ENCODE assay signal across 8 mouse cellular contexts in genomic region chr12:91589847-91590690, GRCm38 (mm10). TPM values are rescaled to one million over a fixed set of nuclear protein-coding genes. Genes with fewer than 3 reads are reported as not detected.
DNase-seq lines count a peak whose midpoint lies in the region; ATAC-seq and TF ChIP-seq lines count a peak whose summit lies in the region.

Gtf2a1 (minus strand) TSS chr12:91590487.

- DNase-seq in CH12.LX (ENCODE audit: extremely low read depth), result peak; percentile 91
- peak; percentile 87 for DNase-seq in c-Kit-positive CD71-positive TER-119-negative erythroid progenitor cells, embryonic 14.5 days (ENCODE audit: low read depth)
- peak; percentile 95 for DNase-seq in heart, postnatal 0 days (ENCODE audit: low spot score)
- DNase-seq in kidney, postnatal 4 days, result peak; percentile 97 to 98

- TF ChIP-seq POLR2A in CH12.LX (IDR thresholded peaks at IDR 0.05; ENCODE audit: low read depth, low read length), result peak; percentile 99
- peak; percentile 99 for TF ChIP-seq POLR2A in testis, adult 2 months (IDR thresholded peaks at IDR 0.05; ENCODE audit: control insufficient read depth, low read depth, low read length)

- no peaks in the 10 kb centered on the region for H3K27me3 ChIP-seq in CH12.LX (replicated peaks)
- H3K27me3 ChIP-seq in forebrain, embryonic 12.5 days, result no peaks in the 10 kb centered on the region
- H3K27me3 ChIP-seq in heart, postnatal 0 days (ENCODE audit: control insufficient read depth, insufficient read depth, low read length), result no peaks in the 10 kb centered on the region
- no peaks in the 10 kb centered on the region for H3K27me3 ChIP-seq in liver, embryonic 16.5 days (ENCODE audit: control insufficient read depth, insufficient read depth, low read depth, low read length)
- no peaks in the 10 kb centered on the region for H3K27me3 ChIP-seq in neural tube, embryonic 13.5 days
- no peaks in the 10 kb centered on the region for H3K27me3 ChIP-seq in testis, adult 2 months (ENCODE audit: control insufficient read depth, insufficient read depth, low read length)

- dilution Hi-C loops in CH12.LX (cut with MboI; ENCODE audit: extremely low pct_ligation_motif_present, extremely low pct_unique_long_range_greater_than_20kb, low sequenced_read_pairs), result no loop called here

- peak within 1 kb of the TSS; percentile 100 for H3K9ac ChIP-seq in CH12.LX (ENCODE audit: insufficient read depth, low read depth)
- peak within 1 kb of the TSS; percentile 100 for H3K9ac ChIP-seq in forebrain, embryonic 12.5 days
- peak within 1 kb of the TSS; percentile 100 for H3K9ac ChIP-seq in heart, postnatal 0 days (replicated peaks; ENCODE audit: low read depth, low read length)
- H3K9ac ChIP-seq in liver, embryonic 16.5 days (ENCODE audit: low read depth, low read length), result peak within 1 kb of the TSS; percentile 98
- H3K9ac ChIP-seq in neural tube, embryonic 13.5 days, result peak within 1 kb of the TSS; percentile 100

- no peak for TF ChIP-seq CTCF in CH12.LX (conservative IDR thresholded peaks at IDR 0.05 in 1 of 2, IDR thresholded peaks at IDR 0.05 in 1 of 2; ENCODE audit: low read depth in 2 of 2, low read length in 2 of 2)
- no peak for TF ChIP-seq CTCF in heart, postnatal 0 days (IDR thresholded peaks at IDR 0.05; ENCODE audit: low read depth)
- no peak for TF ChIP-seq CTCF in testis, adult 2 months (IDR thresholded peaks at IDR 0.05; ENCODE audit: control insufficient read depth, insufficient read depth, insufficient replicate concordance, low read depth, low read length)

- TF ChIP-seq RAD21 in CH12.LX (IDR thresholded peaks at IDR 0.05; ENCODE audit: low read depth, low read length), result no peak

- H3K4me2 ChIP-seq in CH12.LX (ENCODE audit: insufficient read depth, low read depth, poor library complexity, severe bottlenecking), result peak within 1 kb of the TSS; percentile 99
- H3K4me2 ChIP-seq in forebrain, embryonic 12.5 days, result peak within 1 kb of the TSS; percentile 66
- H3K4me2 ChIP-seq in heart, postnatal 0 days (ENCODE audit: low read depth, low read length), result peak within 1 kb of the TSS; percentile 84
- peak within 1 kb of the TSS; percentile 95 for H3K4me2 ChIP-seq in liver, embryonic 16.5 days (ENCODE audit: low read depth, low read length)
- H3K4me2 ChIP-seq in neural tube, embryonic 13.5 days, result peak within 1 kb of the TSS; percentile 64

- TF ChIP-seq EP300 in CH12.LX (IDR thresholded peaks at IDR 0.05; ENCODE audit: low read length), result no peak
- TF ChIP-seq EP300 in heart, postnatal 0 days (IDR thresholded peaks at IDR 0.05; ENCODE audit: low read depth), result peak; percentile 86

- under 1% methylated on average over 59 of the region's 99 CpGs for WGBS in forebrain, embryonic 12.5 days
- WGBS in heart, postnatal 0 days, result 1% methylated on average over 72 of the region's 99 CpGs
- WGBS in liver, embryonic 16.5 days (ENCODE audit: insufficient replicate concordance), result under 1% methylated on average over 70 of the region's 99 CpGs
- WGBS in neural tube, embryonic 13.5 days, result under 1% methylated on average over 58 of the region's 99 CpGs

- peaks cover 6% of the 10 kb centered on the region for H3K9me3 ChIP-seq in CH12.LX (replicated peaks; ENCODE audit: low read length)
- no peaks in the 10 kb centered on the region for H3K9me3 ChIP-seq in forebrain, embryonic 12.5 days
- H3K9me3 ChIP-seq in heart, postnatal 0 days (replicated peaks; ENCODE audit: control insufficient read depth, low read length), result no peaks in the 10 kb centered on the region
- H3K9me3 ChIP-seq in liver, embryonic 16.5 days (replicated peaks; ENCODE audit: control insufficient read depth, low read length), result no peaks in the 10 kb centered on the region
- H3K9me3 ChIP-seq in neural tube, embryonic 13.5 days, result no peaks in the 10 kb centered on the region

- peak within 1 kb of the TSS; percentile 68 to 96 (median 69) for H3K4me3 ChIP-seq in CH12.LX (replicated peaks in 1 of 3; ENCODE audit: low read depth in 2 of 3, low read length in 2 of 3, poor library complexity in 1 of 3)
- peak within 1 kb of the TSS; percentile 95 for H3K4me3 ChIP-seq in forebrain, embryonic 12.5 days (replicated peaks)
- peak within 1 kb of the TSS; percentile 87 for H3K4me3 ChIP-seq in heart, postnatal 0 days (ENCODE audit: low read depth, low read length)
- H3K4me3 ChIP-seq in liver, embryonic 16.5 days (ENCODE audit: low read depth, low read length), result peak within 1 kb of the TSS; percentile 92
- H3K4me3 ChIP-seq in neural tube, embryonic 13.5 days, result peak within 1 kb of the TSS; percentile 89
- H3K4me3 ChIP-seq in testis, adult 2 months (ENCODE audit: control insufficient read depth, low read depth, low read length), result peak within 1 kb of the TSS; percentile 95

- peaks cover 27% of the 10 kb centered on the region for H3K79me2 ChIP-seq in CH12.LX (replicated peaks; ENCODE audit: control insufficient read depth, extremely low read depth, insufficient read depth, poor library complexity, severe bottlenecking)

- ATAC-seq in forebrain, embryonic 12.5 days (ENCODE audit: low FRiP score), result peak; percentile 87
- ATAC-seq in heart, postnatal 0 days (ENCODE audit: insufficient read depth, low read depth), result peak; percentile 84
- ATAC-seq in liver, embryonic 16.5 days (ENCODE audit: low read depth), result peak; percentile 84
- peak; percentile 84 for ATAC-seq in neural tube, embryonic 13.5 days (ENCODE audit: low read depth)

- H3K36me3 ChIP-seq in CH12.LX (replicated peaks in 1 of 2; ENCODE audit: control insufficient read depth in 1 of 2, insufficient read depth in 1 of 2, low read length in 1 of 2), result peaks cover 5 to 11% of the 10 kb centered on the region in 2 experiments
- peaks cover 9% of the 10 kb centered on the region for H3K36me3 ChIP-seq in forebrain, embryonic 12.5 days (replicated peaks)
- peaks cover 7% of the 10 kb centered on the region for H3K36me3 ChIP-seq in heart, postnatal 0 days (replicated peaks; ENCODE audit: control insufficient read depth, insufficient read depth, low read length)
- peaks cover 7% of the 10 kb centered on the region for H3K36me3 ChIP-seq in liver, embryonic 16.5 days (ENCODE audit: control insufficient read depth, insufficient read depth)
- H3K36me3 ChIP-seq in neural tube, embryonic 13.5 days, result peaks cover 8% of the 10 kb centered on the region
- no peaks in the 10 kb centered on the region; the same call in 1 of the 2 replicates for H3K36me3 ChIP-seq in testis, adult 2 months (ENCODE audit: control insufficient read depth, insufficient read depth, low read length)

- in situ Hi-C loops in CH12.LX (cut with MboI; ENCODE audit: low pct_ligation_motif_present, low pct_unique_long_range_greater_than_20kb, low sequenced_read_pairs), result no loop called here

- H3K4me1 ChIP-seq in CH12.LX (ENCODE audit: control insufficient read depth in 1 of 2, insufficient read depth in 2 of 2), result peaks cover 6 to 29% of the 10 kb centered on the region in 2 experiments
- peaks cover 16% of the 10 kb centered on the region for H3K4me1 ChIP-seq in forebrain, embryonic 12.5 days
- H3K4me1 ChIP-seq in heart, postnatal 0 days (ENCODE audit: control insufficient read depth, insufficient read depth), result peaks cover 14% of the 10 kb centered on the region
- peaks cover 19% of the 10 kb centered on the region for H3K4me1 ChIP-seq in liver, embryonic 16.5 days (ENCODE audit: control insufficient read depth, low read depth, low read length)
- peaks cover 23% of the 10 kb centered on the region for H3K4me1 ChIP-seq in neural tube, embryonic 13.5 days (replicated peaks)
- H3K4me1 ChIP-seq in testis, adult 2 months (ENCODE audit: control insufficient read depth, insufficient read depth, low read length), result no peaks in the 10 kb centered on the region; the same call in 1 of the 2 replicates

- peak within 1 kb of the TSS; percentile 99 for H3K27ac ChIP-seq in CH12.LX (ENCODE audit: insufficient read depth, low read depth)
- H3K27ac ChIP-seq in forebrain, embryonic 12.5 days, result peak within 1 kb of the TSS; percentile 100
- H3K27ac ChIP-seq in heart, postnatal 0 days (ENCODE audit: low read depth), result peak within 1 kb of the TSS; percentile 100
- peak within 1 kb of the TSS; percentile 99 for H3K27ac ChIP-seq in liver, embryonic 16.5 days (ENCODE audit: low read length)
- H3K27ac ChIP-seq in neural tube, embryonic 13.5 days (replicated peaks), result peak within 1 kb of the TSS; percentile 100
- H3K27ac ChIP-seq in testis, adult 2 months (ENCODE audit: control insufficient read depth, insufficient read depth, low read depth, low read length), result peak within 1 kb of the TSS; percentile 94

TF ChIP-seq in CH12.LX, 34 proteins besides CTCF, POLR2A, EP300 and RAD21 (continues in another document):
- TF ChIP-seq ZC3H11A (IDR thresholded peaks at IDR 0.05; ENCODE audit: low read depth, low read length), result no peak
- TF ChIP-seq SMC3 (IDR thresholded peaks at IDR 0.05; ENCODE audit: low read depth, low read length), result no peak
- 0 out of 2 replicates have a peak, but pooled peaks have one; percentile 23 for TF ChIP-seq ETS1 (conservative IDR thresholded peaks at IDR 0.05; ENCODE audit: low read depth, low read length)
- TF ChIP-seq POLR2AphosphoS2 (IDR thresholded peaks at IDR 0.05; ENCODE audit: low read depth, low read length), result peak; percentile 89; the same call in 1 of the 2 replicates
- TF ChIP-seq NELFE (IDR thresholded peaks at IDR 0.05; ENCODE audit: low read depth, low read length), result peak; percentile 100
- 0 out of 2 replicates have a peak, but pooled peaks have one; percentile 54 for TF ChIP-seq KAT2A (IDR thresholded peaks at IDR 0.05; ENCODE audit: insufficient replicate concordance, low read length)
- TF ChIP-seq JUN (IDR thresholded peaks at IDR 0.05; ENCODE audit: insufficient read depth, low read depth, low read length), result no peak
- TF ChIP-seq TBP (conservative IDR thresholded peaks at IDR 0.05; ENCODE audit: low read depth, low read length), result peak; percentile 83
- TF ChIP-seq TCF12 (IDR thresholded peaks at IDR 0.05; ENCODE audit: low read depth, low read length), result peak; percentile 73
- peak; percentile 91 for TF ChIP-seq USF1 (IDR thresholded peaks at IDR 0.05; ENCODE audit: low read depth, low read length)
- TF ChIP-seq GABPA (IDR thresholded peaks at IDR 0.05; ENCODE audit: insufficient replicate concordance, low read depth, low read length), result no peak
- TF ChIP-seq MAZ (IDR thresholded peaks at IDR 0.05; ENCODE audit: low read depth, low read length), result peak; percentile 84; the same call in 1 of the 2 replicates

RNA-seq across cellular contexts. Expression of gene Gtf2a1, which starts in this region (rescaled TPM):
- total RNA-seq in CH12.LX (2012; rRNA removed) (25.7 and 29.0 TPM in 2 replicates), CH12.LX (2014; rRNA removed) (16.0 and 19.2 TPM in 2 replicates)
- 34.5 and 36.2 TPM in 2 replicates for polyA plus RNA-seq in CH12.LX (2012; ENCODE audit: insufficient read length, low read depth)
- 63.6 and 69.4 TPM in 2 replicates for polyA plus RNA-seq in forebrain, embryonic 12.5 days (2016; fragmentation: Nextera tagmentation; extraction: Ambion mirVana)
- 11.2 and 20.0 TPM in 2 replicates for total RNA-seq in heart, postnatal 0 days (2014; rRNA removed; ENCODE audit: low replicate concordance)
- polyA plus RNA-seq in heart, postnatal 0 days (2015; fragmentation: Nextera tagmentation; extraction: Ambion mirVana), result 17.8 and 18.6 TPM in 2 replicates
- polyA plus RNA-seq in liver, embryonic 16.5 days (2015; fragmentation: Nextera tagmentation; extraction: Ambion mirVana), result 17.3 and 19.2 TPM in 2 replicates
- polyA plus RNA-seq in neural tube, embryonic 13.5 days (2015; fragmentation: Nextera tagmentation; extraction: Ambion mirVana), result 72.4 and 75.4 TPM in 2 replicates
- 17.7 and 19.4 TPM in 2 replicates for polyA plus RNA-seq in testis, adult 2 months (2012; rRNA removed)

Comparison
In these comparisons a context has a peak if more than half of its experiments do, and no peak if none do; other contexts are left out.
1. Peak in every context shown above with its lines: DNase-seq, ATAC-seq, H3K4me3 ChIP-seq and H3K27ac ChIP-seq.